Mouse (Mus musculus) limb, embryonic 15.5 days (tissue): ENCODE results near the gene Rrad. TPM values are rescaled to one million over a fixed set of nuclear protein-coding genes. Genes with fewer than 3 reads are reported as not detected.
A peak's percentile ranks its signal among the peaks of the same experiment; 100 is the strongest.
"Not testable (repeated sequence)": the region's sequence is repeated elsewhere in the genome, so short reads cannot be mapped to it uniquely, and the experiment has no call there.

Experiments used
- ATAC-seq: fragments of 200-750 bp; cut with Nextera tagmentation; 2 replicates; pipeline ENCODE4 v1.8.0; 2017; ENCODE audit warnings: low read depth, moderate TSS enrichment; ENCODE audit not compliant: insufficient number of reproducible peaks, low FRiP score, low TSS enrichment
- H3K27ac ChIP-seq: fragments of 300-500 bp; sonication (generic); 2 replicates; pipeline ENCODE4 v1.5.1; 2015; ENCODE audit warnings: moderate library complexity, mild to moderate bottlenecking, inconsistent platforms
- H3K27me3 ChIP-seq: fragments of 300-500 bp; sonication (generic); 2 replicates; pipeline ENCODE4 v1.6.1; 2015; ENCODE audit warnings: inconsistent platforms
- H3K36me3 ChIP-seq: fragments of 300-500 bp; sonication (generic); 2 replicates; pipeline ENCODE4 v1.6.1; 2015; ENCODE audit warnings: inconsistent platforms
- H3K4me1 ChIP-seq: fragments of 300-500 bp; sonication (generic); 2 replicates; pipeline ENCODE4 v1.6.1; 2015; ENCODE audit warnings: inconsistent platforms
- H3K4me2 ChIP-seq: fragments of 300-500 bp; sonication (generic); 2 replicates; pipeline ENCODE4 v1.6.1; 2015; ENCODE audit warnings: mild to moderate bottlenecking, inconsistent platforms
- H3K4me3 ChIP-seq: fragments of 300-500 bp; sonication (generic); 2 replicates; pipeline ENCODE4 v1.5.1; 2015; ENCODE audit warnings: mild to moderate bottlenecking, inconsistent platforms
- H3K9ac ChIP-seq: fragments of 300-500 bp; sonication (generic); 2 replicates; pipeline ENCODE4 v1.6.1; 2015; ENCODE audit warnings: inconsistent platforms
- H3K9me3 ChIP-seq: fragments of 300-500 bp; sonication (generic); 2 replicates; pipeline ENCODE4 v1.6.1; 2016; ENCODE audit warnings: inconsistent platforms
- WGBS: fragments of 180-500 bp; shearing (Covaris S2); methylation state at CpG from one replicate; pipeline ENCODE4 v1.1.7; 2015; 5-methylcytosine and 5-hydroxymethylcytosine counted together
- polyA plus RNA-seq: library from polyadenylated mRNA; unstranded; fragments of >200 nt; fragmentation: Nextera tagmentation; extraction: Ambion mirVana; gene quantifications from 2 replicates; pipeline ENCODE4 v1.2.1, GENCODE M21; 2015

Gene Rrad
- polyA plus RNA-seq: 25.9 and 44.8 TPM in 2 replicates

DNA sequence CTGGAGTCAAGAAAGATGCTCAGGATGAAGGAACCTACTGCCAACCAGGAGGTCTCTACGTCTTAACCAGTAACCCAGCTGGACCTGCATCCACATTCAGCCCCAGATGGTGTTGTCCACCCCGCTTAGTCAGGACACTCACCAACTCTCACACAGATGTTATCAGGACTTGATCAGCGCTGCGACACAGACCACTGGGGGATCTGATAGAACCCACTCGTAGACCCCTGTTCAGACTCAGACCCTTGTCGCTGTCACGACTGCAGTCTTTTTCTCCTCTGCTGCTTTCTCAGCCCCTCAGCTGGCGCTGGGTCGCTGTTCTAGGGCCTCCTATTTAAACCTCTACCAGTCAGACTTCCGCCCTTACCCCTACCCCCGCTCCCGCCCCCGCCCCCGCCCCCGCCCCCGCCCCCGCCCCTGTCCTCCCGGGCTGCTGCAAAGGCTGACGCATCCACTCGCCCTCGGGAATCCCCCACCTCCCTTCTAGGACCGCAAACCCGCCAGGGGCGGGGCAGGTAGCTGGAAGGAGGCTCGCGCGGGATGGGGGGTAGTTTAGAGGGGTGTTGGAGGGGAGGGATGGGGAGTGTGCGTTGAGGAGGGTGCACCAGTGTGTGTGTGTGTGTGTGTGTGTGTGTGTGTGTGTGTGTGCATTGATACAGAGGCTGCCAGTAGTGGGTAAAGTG lies at the start of gene Rrad:
TSS of gene Rrad (minus strand) at position 347 of the 683 bp plus-strand sequence.
- under 1% methylated on average over 28 of the region's 28 CpGs for WGBS
- peak within 1 kb of the TSS; percentile 58 for H3K4me2 ChIP-seq
- H3K27me3 ChIP-seq: peaks cover 12% of the 10 kb centered on the region
- peak within 1 kb of the TSS; percentile 40 for H3K4me3 ChIP-seq
- ATAC-seq: peak; percentile 59
- H3K9me3 ChIP-seq: no peaks in the 10 kb centered on the region
- peaks cover 22% of the 10 kb centered on the region for H3K4me1 ChIP-seq
- peak within 1 kb of the TSS; percentile 61 for H3K27ac ChIP-seq
- peaks cover 14% of the 10 kb centered on the region for H3K36me3 ChIP-seq
- H3K9ac ChIP-seq: peak within 1 kb of the TSS; percentile 23; the same call in 1 of the 2 replicates

GRCm38 (mm10) chr8:104655614-104656013 lies 24.5 kb upstream of the Rrad start:
- Histone ChIP-seq H3K9me3 (no peaks in the 10 kb centered on the region), H3K4me1 (no peaks in the 10 kb centered on the region), H3K27me3 (0 out of 2 replicates have a peak, but pooled peaks cover 3% of the 10 kb centered on the region), H3K4me2 (no peak overlapping the region), H3K9ac (no peak overlapping the region), H3K27ac (no peak overlapping the region), H3K4me3 (no peak overlapping the region), H3K36me3 (no peaks in the 10 kb centered on the region)
- no peak for ATAC-seq
- WGBS: 77% methylated on average over 4 of the region's 4 CpGs

DNA sequence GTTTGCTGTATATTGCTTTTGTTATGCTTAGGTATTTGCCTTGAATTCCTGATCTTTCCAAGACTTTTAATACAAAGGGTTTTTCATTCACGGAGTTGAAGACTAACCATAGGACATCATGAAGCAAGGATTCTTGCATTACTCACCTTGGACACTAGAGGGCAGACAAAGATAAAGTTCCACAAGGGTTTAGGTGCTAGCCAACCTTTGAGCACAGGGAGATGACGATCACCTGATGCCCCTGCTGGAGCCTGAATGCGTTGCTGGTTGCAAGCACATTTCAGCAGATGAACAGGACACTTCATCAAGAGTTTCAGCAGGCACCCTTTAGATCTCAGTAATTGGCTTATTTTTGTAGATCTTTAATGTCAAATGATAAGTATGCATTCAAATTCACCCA lies 23.9 kb upstream of the Rrad start:
- Histone ChIP-seq H3K4me3 (no peak overlapping the region), H3K9ac (no peak overlapping the region), H3K27me3 (0 out of 2 replicates have a peak, but pooled peaks cover 3% of the 10 kb centered on the region), H3K4me1 (no peaks in the 10 kb centered on the region), H3K9me3 (no peaks in the 10 kb centered on the region), H3K4me2 (no peak overlapping the region), H3K27ac (no peak overlapping the region), H3K36me3 (no peaks in the 10 kb centered on the region)
- whole genome bisulfite sequencing: 5% methylated on average over 3 of the region's 3 CpGs
- no peak for ATAC-seq

GRCm38 (mm10) chr8:104644187-104644586 lies 13.1 kb upstream of the Rrad start:
- not testable (repeated sequence) for H3K9me3 ChIP-seq, ATAC-seq, H3K27ac ChIP-seq, H3K9ac ChIP-seq, H3K27me3 ChIP-seq, H3K4me2 ChIP-seq, H3K36me3 ChIP-seq, H3K4me3 ChIP-seq
- 70% methylated on average over 3 of the region's 3 CpGs for WGBS
- H3K4me1 ChIP-seq: peaks cover 20% of the 10 kb centered on the region

DNA sequence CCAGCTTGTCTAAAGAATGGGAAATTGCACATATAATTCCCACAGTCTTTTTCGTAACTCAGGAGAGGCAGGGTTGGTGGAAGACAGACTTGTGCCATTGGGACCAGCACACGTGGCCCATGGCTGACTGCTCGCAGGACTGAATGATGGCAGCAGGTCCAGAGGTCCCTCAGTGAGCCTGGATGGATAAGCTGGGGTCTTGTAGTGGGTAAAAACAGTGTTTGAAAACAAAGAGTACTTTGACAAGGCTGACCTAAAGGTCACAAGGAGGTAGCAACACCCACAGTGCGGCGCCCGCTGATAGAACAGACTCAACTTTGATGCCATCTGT lies 11.2 kb upstream of the Rrad start:
- no peak for ATAC-seq
- Histone ChIP-seq H3K9ac (peak overlapping the region; percentile 70), H3K9me3 (no peaks in the 10 kb centered on the region), H3K36me3 (peaks cover 21% of the 10 kb centered on the region; the same call in 1 of the 2 replicates), H3K4me1 (peaks cover 20% of the 10 kb centered on the region), H3K27ac (0 out of 2 replicates have a peak overlapping the region, but pooled peaks have one; percentile 77), H3K4me2 (peak overlapping the region; percentile 84), H3K27me3 (no peaks in the 10 kb centered on the region), H3K4me3 (peak overlapping the region; percentile 86)
- WGBS: 72% methylated on average over 6 of the region's 6 CpGs

GRCm38 (mm10) chr8:104641426-104642323 lies 10.5 kb upstream of the Rrad start, which contains the start of gene Ciao2b:
Gene Ciao2b, minus strand, starts transcription at chr8:104641965.
- peak; percentile 90 for ATAC-seq
- Histone ChIP-seq H3K9me3 (no peaks in the 10 kb centered on the region), H3K4me3 (peak within 1 kb of the TSS; percentile 86), H3K36me3 (peaks cover 21% of the 10 kb centered on the region; the same call in 1 of the 2 replicates), H3K27me3 (no peaks in the 10 kb centered on the region), H3K27ac (peak within 1 kb of the TSS; percentile 77), H3K9ac (peak within 1 kb of the TSS; percentile 70), H3K4me2 (peak within 1 kb of the TSS; percentile 84), H3K4me1 (peaks cover 20% of the 10 kb centered on the region)
- WGBS: under 1% methylated on average over 66 of the region's 66 CpGs

GRCm38 (mm10) chr8:104640831-104641370 lies 9.8 kb upstream of the Rrad start:
- Histone ChIP-seq H3K27me3 (no peaks in the 10 kb centered on the region), H3K36me3 (peaks cover 23% of the 10 kb centered on the region), H3K4me1 (peaks cover 20% of the 10 kb centered on the region), H3K4me2 (peak overlapping the region; percentile 84), H3K9me3 (no peaks in the 10 kb centered on the region), H3K9ac (peak overlapping the region; percentile 70), H3K27ac (no peak overlapping the region), H3K4me3 (peak overlapping the region; percentile 86)
- WGBS: 8% methylated on average over 25 of the region's 25 CpGs
- no peak for ATAC-seq

DNA sequence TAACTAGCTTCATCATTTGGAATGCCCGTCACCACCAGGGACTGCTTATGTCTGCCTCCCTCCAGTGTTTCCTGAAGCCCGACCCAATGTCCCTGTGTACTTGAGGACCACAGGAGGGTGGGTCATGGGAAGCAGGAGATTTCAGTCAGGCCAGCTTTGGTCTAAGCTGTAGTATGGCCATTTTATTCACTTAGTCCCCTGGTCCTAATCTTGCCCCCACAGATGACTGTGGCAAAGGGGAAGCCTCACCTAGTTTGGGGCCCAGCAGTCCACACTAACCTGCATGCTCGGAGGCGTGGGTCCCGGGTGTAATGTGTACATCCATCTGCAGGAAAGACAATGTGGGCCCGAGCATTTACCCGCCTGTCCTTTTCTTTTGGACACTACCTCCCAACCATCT lies 9.1 kb upstream of the Rrad start:
- ATAC-seq: no peak
- H3K9me3 ChIP-seq: no peaks in the 10 kb centered on the region
- peak overlapping the region; percentile 86 for H3K4me3 ChIP-seq
- peaks cover 20% of the 10 kb centered on the region for H3K4me1 ChIP-seq
- peak overlapping the region; percentile 70 for H3K9ac ChIP-seq
- no peak overlapping the region for H3K27ac ChIP-seq
- peak overlapping the region; percentile 84 for H3K4me2 ChIP-seq
- peaks cover 30% of the 10 kb centered on the region for H3K36me3 ChIP-seq
- no peaks in the 10 kb centered on the region for H3K27me3 ChIP-seq
- WGBS: 81% methylated on average over 7 of the region's 7 CpGs

- H3K9me3 ChIP-seq: no peaks in the 10 kb centered on the region
- WGBS: 85% methylated on average over 6 of the region's 6 CpGs
- H3K4me2 ChIP-seq: no peak overlapping the region
- no peak overlapping the region for H3K27ac ChIP-seq
- H3K9ac ChIP-seq: no peak overlapping the region
- no peaks in the 10 kb centered on the region for H3K27me3 ChIP-seq
- peaks cover 35% of the 10 kb centered on the region for H3K36me3 ChIP-seq
- H3K4me1 ChIP-seq: peaks cover 20% of the 10 kb centered on the region
- no peak overlapping the region for H3K4me3 ChIP-seq
- ATAC-seq: no peak
Measured at GRCm38 (mm10) chr8:104638010-104638409, 6.9 kb upstream of the Rrad start.

DNA sequence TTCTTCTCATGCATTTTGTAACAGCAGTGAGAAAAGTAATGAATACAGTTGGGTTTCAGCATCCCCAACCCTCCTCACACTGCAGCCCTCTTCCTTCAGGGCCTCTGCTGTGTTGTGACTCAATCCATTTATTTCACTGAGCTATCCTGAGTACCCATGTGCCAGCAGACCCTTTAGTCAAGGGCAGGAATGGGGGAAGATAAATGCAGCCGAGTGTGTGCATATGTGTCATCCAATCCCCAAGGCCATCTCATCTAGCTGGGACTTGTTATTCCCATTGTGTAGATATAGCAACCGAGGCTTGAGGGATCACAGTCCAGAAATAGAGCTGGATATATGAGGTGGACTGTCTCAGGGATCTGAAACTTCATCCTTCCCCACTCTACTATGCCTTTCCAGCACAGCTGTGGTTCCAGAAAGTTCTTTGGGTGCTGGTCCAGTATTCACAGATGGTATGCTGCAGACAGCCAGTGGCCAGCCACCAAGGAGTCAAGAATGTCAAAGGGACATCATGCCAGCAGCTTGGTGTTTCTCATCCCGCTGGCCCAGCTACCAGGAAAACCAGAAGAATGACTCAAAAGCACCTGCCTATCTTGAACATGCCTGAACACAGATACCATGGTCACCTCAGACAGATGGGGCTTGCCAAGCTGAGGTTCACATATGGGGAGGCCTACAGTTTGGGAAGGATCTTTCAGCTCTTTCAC lies 4.0 kb upstream of the Rrad start:
- Histone ChIP-seq H3K36me3 (peaks cover 35% of the 10 kb centered on the region), H3K4me2 (no peak overlapping the region), H3K9me3 (no peaks in the 10 kb centered on the region), H3K4me3 (no peak overlapping the region), H3K27ac (no peak overlapping the region), H3K4me1 (peaks cover 23% of the 10 kb centered on the region), H3K27me3 (peaks cover 6% of the 10 kb centered on the region), H3K9ac (no peak overlapping the region)
- WGBS: 89% methylated on average over 3 of the region's 3 CpGs
- ATAC-seq: no peak

GRCm38 (mm10) chr8:104633156-104633744 lies 2.1 kb upstream of the Rrad start:
- Histone ChIP-seq H3K36me3 (peaks cover 20% of the 10 kb centered on the region), H3K9me3 (no peaks in the 10 kb centered on the region), H3K27me3 (peaks cover 12% of the 10 kb centered on the region), H3K9ac (no peak overlapping the region), H3K4me2 (no peak overlapping the region), H3K4me3 (no peak overlapping the region), H3K27ac (0 out of 2 replicates have a peak overlapping the region, but pooled peaks have one; percentile 30), H3K4me1 (peaks cover 22% of the 10 kb centered on the region)
- WGBS: 42% methylated on average over 9 of the region's 9 CpGs
- no peak for ATAC-seq
